Mouse (Mus musculus) thymus, postnatal 10 days (tissue): ENCODE measurements around the gene Slc6a1.

Experiments
- DNase-seq, 2 experiments: peaks; one replicate each; pipeline ENCODE4 v3.0.0; 2021; ENCODE audit warnings: low spot score in 2 of 2

Slc6a1 gene

DNA sequence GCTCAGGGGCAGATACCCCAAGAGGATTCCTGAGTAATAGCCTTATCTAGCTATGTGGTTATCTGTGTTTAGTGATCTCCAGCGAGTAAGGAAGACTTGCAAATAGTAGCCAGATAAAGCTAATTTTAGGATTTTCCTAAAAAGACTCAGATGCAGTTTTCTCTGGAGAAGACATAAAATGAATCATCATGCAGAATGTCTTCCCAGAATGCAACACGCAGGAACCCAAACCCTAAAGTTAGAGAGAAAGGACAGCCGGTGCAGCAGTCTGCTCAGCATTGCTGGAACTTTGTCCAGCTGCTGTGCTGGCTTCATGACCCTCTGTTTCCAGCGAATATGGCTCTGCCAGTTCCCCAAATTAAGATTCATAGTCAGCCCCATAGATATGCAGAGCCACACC, 72.2 kb downstream of the Slc6a1 start:
- DNase-seq, result no peak

DNA sequence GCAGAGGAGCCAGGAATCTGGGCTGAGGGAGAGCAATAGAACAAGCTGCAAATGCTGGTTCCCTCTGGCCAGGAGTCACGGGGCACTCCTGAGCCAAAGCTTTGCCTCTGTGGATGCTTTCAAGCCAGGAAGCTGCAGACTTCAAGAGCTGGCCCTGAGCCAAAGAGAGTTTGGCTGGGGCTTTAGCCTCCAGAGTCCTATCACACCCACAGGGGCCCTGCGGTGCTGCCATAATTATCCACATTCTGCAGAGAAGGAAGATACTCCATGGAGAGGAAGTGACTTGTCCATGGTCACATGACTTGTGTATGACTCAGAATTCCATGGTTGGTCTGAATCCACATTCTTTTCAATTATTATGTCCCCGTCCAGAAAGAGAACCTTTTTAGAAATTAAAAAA, 75.7 kb downstream of the Slc6a1 start:
- no peak for DNase-seq

DNA sequence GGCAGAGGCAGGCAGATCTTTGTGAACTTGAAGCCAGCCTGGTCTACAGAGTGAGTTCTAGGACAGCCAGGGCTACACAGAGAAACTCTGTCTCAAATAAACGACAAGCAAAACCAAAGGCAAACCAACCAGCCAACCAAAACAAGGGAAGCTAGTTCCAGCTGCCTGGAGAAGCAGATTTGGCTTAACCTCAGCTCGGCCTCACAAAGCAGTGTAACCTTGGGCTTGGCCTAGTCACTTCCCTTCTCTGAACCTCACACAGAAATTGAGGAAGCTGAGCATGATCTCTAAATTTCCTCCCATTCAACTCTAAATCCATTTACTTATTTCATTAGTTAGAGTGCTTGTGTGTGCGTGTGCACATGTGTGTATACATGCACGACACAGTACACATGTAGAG, 79.9 kb downstream of the Slc6a1 start:
- no peak for DNase-seq

- no peak for DNase-seq
Observed at GRCm38 (mm10) chr6:114363740-114364139, 81.3 kb downstream of the Slc6a1 start.

GRCm38 (mm10) chr6:114364734-114365133, 82.3 kb downstream of the Slc6a1 start:
- DNase-seq, result no peak

DNA sequence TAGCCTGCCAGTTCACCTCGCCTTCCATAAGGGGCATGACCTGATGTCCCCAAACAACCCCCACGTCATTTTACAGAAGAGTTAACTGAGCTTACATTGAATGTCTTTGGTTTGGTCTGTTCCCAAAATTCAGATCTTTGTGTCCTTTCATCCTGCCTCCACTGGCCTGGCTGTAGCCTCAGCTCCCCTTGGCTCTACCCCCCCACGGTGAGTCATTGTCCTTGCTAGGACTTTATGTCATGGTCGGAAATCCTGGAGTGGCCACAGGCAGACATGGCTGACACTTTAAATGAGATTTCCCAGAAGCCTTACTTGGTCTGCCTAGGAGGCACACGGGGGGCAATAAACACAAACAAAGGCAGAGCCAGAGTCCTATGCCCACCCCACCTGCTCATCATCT, 83.8 kb downstream of the Slc6a1 start:
- no peak for DNase-seq
